Mouse (Mus musculus) hindlimb bud, embryonic 11.5 days (tissue): ENCODE measurements around the gene Mvk.

Experiments
- DNase-seq: peaks from one replicate; pipeline ENCODE4 v3.0.0-alpha.2; 2012; ENCODE audit warnings: low read depth, low spot score; ENCODE audit errors: extremely low spot score

Mvk gene

DNA sequence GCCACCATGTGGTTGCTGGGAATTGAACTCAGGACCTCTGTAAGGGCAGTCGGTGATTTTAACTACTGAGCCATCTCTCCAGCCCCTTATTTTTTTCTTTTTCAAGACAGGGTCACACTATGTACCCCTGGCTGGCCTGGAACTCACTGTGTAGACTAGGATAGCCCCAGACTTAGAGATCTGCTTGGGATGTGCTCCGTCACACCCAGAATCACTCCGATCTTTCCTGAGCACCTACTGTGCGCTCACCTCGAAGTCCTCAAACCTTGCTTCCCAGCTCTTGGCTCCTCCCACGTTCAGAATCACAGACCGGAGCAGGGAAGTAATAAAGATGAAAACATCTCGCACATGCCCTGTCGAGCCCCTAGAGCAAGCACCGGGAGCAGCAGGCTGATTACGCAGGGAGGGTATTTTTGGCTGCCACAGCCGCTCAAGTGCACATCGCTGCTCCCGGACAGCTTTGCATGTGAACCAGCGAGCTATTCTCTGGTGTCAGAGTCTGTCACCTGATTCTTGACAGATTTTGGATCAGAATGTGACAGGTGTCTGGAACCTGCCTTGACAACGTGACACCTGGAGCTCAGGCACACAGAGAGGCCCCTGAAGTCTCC lies 13.0 kb downstream of the Mvk start:
- no peak for DNase-seq

DNA sequence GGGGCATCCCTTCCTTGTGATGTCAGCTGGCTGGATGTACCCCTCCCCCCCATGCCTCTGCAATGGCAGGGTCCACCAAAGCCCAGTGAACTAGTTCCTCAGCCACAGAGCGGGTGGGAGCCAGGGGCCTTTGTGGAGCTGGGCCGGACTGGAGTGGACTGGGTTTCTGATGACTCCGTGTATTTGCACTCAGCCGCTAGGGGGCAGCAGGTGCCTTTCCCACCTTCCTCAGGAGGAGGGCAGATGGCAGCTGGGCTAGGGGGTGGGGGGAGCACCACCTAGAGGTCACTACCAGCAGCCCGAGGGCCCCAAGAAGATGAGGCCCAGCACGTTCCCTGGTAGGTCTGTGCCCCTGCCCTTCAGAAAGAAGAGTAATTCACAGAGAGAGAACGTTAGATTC lies 17.2 kb downstream of the Mvk start:
- DNase-seq = no peak

DNA sequence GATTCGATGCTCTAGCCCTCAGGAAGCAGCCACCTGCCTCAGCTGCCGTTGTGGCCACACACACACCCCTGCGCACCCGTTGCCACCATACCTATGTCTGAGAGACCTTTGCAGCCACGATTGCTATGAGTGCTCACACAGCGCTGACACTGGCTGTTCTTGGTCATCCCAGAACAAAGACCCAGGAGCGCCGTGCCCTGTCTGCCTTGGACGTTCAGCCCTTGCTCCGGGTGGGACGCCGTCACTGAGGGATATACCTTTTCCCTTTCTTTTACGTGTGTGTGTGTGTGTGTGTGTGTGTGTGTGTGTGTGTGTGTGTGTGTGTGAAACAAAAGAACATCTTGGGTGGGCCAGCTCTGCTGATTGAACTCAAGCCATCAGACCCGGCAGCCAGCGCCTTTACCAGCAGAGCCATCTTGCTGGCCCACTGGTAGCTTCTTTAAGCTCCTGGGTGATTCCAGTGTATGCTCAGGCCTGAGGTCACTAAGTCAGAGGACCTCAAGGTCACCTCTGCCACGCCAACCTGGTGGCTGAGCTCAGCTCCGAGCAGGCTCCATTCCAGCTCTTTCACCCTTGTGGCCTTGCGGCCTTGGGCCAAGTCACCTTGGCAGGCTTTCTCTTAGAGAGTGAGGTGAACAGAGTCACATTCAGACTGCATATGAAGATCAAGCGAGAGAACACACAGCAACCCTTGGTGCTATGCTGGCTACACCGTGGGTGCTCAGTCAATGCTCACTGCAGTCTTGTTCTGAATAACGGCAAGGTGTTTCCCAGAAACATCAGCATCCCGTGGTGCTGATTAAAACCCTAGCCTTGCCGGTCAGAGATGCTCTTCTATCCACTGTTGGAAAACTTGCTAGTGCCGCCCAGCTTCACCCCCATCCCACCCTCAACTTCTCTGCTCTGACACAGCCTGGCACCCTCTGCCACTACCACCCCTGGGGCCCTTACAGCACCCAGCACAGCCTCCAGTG lies 18.3 kb downstream of the Mvk start:
- no peak for DNase-seq

DNA sequence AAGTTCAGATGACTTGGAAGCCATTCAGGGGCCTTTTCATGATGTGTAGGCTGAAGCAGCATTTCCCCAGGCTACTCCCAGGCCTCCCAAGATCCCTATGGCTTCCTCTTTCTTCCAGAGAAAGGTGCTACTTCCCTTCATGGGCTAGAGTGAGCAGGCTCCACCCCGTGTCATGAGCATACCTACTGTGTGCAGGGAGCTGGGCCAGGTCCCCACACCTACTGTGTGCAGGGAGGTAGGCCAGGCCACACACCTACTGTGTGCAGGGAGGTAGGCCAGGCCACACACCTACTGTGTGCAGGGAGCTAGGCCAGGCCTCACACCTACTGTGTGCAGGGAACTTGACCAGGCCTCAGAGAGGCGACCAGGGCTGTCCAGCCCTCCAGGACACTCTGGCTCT lies 20.5 kb downstream of the Mvk start:
- no peak for DNase-seq

GRCm38 (mm10) chr5:114465641-114466040 lies 21.6 kb downstream of the Mvk start:
- no peak for DNase-seq

GRCm38 (mm10) chr5:114467019-114467418 lies 22.9 kb downstream of the Mvk start:
- DNase-seq = no peak

GRCm38 (mm10) chr5:114467430-114467829 lies 23.4 kb downstream of the Mvk start:
- no peak for DNase-seq

DNA sequence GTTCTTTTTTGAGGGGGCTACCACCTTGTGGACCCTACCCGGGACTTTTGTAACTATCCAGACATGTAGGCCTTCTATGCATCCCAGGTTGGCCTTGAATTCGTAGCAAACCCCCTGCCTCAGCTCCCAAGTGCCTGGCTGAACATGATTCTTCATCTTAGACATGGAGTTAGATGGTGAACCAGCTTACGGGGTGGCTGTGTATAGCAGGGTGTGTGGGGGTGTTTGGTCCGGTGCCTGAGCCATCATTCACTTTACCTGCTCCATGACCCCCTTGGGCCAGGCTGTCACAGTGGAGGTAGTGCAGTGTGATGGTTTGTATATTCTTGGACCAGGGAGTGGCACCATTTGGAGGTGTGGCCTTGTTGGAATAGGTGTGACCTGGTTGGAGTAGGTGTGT lies 23.9 kb downstream of the Mvk start:
- DNase-seq = no peak

DNA sequence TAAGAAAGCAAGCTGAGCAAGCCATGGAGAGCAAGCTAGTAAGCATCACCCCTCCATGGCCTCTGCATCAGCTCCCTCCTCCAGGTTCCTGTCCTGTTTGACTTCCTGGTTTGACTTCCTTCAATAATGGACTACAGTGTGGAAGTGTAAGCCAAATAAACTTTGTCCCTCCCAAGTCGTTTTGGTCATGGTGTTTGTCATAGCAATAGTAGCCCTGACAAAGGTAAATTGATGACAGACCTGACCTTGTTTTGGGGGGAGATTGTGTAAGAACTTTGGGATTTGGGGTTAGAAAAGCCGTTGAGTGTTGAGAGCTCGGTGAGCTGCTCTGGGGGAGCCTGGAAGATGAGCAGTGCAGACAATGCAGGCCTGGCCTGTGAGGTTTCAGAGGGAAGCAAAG lies 26.3 kb downstream of the Mvk start:
- DNase-seq = no peak

- no peak for DNase-seq
Measured at GRCm38 (mm10) chr5:114474741-114475491, 30.8 kb downstream of the Mvk start.

DNA sequence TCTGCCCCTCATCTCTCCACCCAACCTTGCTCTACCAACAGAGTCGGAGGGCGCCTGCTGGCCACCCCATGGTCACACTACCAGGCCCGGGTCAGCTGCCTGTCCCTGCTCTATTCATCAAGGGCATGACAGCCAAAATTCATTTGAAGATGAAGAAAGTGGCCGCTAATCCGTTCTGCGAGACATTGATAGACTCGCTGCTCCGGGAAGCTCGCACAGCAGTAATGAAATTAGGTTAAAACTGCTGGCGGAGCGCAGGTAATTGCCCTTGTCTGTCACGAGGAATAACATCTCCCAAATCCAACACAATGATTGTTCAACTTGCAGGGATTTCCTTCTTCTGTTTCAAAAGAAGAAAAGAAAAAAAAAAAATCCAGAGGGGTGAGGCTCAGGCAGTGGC lies 34.2 kb downstream of the Mvk start:
- no peak for DNase-seq

GRCm38 (mm10) chr5:114482587-114483011 lies 38.5 kb downstream of the Mvk start:
- DNase-seq = no peak

DNA sequence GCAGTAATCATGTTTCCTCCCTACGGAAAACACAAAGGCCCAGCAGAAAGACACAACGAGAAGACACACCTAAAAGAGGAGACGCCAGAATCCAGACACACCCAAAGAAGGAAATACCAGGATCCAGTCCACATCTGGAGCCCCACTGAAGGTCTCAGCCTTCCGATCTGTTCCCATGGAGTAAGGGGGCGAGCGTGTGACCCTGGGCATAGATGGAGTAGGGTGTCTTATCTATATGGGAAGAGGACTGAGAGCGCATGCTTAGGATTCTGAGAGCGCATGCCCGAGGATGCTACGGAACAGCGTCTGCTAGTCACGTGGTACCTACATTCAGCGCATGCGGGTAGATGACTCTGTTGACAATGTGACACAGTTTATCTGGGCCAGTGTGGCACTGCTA lies 41.6 kb downstream of the Mvk start:
- no peak for DNase-seq

GRCm38 (mm10) chr5:114489570-114489969 lies 45.5 kb downstream of the Mvk start:
- no peak for DNase-seq

DNA sequence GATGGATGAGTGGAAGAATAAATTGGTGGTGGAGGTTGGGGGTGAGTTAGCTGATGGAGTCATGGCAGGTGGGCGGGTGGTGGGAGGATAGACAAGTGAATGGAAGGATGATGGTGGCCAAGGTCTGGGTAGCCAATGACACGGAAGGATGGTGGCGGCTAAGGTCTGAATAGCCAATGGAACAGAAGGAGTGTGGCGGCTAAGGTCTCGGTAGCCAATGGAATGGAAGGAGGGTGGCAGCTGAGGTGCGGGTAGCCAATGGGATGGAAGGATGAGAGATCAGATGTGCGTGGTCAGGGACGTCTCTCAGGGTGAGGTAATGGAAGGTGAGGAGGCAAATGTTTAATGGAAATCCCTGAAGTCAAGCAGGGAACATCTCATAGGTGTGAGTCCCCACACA lies 46.2 kb downstream of the Mvk start:
- no peak for DNase-seq

GRCm38 (mm10) chr5:114494761-114495160 lies 50.7 kb downstream of the Mvk start:
- DNase-seq = no peak

- DNase-seq = no peak
Measured at GRCm38 (mm10) chr5:114501252-114501651, 57.2 kb downstream of the Mvk start.

- no peak for DNase-seq
Measured at GRCm38 (mm10) chr5:114504826-114505225, 60.8 kb downstream of the Mvk start.

DNA sequence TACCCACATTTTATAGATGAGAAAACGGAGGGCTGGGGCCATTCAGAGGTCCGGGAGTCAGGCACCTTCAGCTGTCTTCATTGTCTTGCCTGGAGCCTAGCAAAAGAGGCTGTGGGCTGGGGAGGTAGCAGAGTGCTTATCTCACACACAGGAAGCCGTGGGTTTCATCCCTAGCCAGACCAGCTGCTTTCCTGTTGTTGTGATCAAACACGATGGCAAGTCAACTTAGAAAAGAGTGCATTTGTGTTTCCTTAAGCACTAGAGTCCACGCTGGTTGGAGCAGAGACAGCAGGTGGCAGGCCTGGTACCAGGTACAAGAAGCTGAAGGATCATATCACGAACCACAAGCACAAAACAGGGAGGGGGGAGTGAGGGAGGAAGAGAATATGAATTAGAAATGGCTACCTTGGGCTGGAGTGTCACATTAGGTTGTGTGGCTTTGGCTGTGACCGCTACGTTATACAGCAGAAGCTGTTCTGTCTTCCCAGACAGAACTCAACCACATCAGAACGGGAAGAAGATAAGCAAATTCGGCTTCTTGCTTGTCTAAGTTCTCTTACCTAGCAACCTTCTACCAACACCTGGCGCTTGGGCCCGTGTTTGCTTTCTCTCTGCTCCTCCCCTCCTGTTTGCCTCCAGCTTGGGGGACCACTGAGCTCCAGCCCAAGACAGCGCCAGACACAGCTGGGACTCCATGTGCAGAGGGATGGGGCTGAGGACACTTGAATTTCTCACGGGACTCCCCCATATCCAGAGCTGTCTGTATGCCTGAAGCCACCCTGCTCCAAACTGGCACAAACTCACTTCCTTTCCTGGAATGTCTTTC lies 61.4 kb downstream of the Mvk start:
- DNase-seq = no peak

DNA sequence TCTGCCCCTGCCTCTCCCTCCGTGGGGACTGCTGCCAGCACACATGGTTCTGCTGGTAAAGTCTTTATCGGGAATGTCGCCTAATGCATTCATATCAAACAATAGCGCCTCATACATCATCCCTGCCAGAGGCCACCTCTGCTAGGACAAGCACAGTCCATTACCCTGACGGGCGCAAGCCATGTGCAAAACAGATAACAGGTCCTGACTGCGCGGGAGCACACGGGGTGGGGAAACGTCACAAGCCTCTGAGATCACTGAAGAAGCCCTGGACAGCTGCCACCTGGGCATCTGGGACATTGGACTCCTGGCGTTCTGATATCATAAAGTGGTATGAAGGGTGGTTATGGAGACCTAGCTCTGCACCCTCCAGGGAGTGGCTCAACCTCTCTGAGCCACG lies 63.3 kb downstream of the Mvk start:
- DNase-seq = no peak

DNA sequence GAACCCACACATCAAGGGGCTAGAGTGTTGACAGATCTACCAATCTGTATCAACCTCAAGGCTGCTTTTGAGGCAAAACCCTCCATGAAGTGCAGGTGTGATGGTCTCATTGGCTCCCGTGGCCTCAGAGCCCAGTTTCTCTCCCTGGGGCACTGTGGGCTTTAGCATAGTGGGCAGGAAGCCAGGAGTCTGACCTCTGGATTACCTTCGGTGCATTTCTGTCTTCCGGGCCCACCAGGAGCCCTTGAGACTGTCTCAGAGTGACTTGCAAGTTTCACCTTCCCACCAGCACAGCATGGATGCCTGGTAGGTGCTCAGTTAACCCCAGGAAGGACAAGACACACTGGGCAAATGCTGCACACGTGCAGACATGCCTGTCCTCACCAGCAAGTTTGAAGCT lies 63.9 kb downstream of the Mvk start:
- DNase-seq = no peak
